9 mouse cellular contexts compared by ENCODE assay signal in the genomic region with DNA sequence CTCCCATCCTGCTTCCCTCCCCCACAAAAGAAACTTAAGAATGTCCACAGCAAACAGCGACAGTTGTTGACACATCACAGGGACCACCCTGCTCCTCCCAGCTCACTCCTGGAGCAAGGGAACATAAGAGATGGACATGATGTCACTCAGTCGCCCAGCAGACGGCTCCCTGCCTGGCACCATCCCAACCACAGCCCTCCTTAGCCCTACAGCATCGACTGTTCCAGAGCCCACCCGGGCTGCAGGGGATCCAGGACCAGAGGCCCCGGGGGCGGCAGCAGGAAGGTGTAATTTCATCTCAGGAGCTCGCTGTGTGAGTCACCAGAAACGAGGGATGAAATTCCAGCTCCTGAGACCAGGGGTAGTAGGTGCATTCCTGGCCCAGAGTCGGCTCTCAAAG. TPM values are rescaled to one million over a fixed set of nuclear protein-coding genes. Genes with fewer than 3 reads are reported as not detected.
DNase-seq lines count a peak whose midpoint lies in the region; ATAC-seq and TF ChIP-seq lines count a peak whose summit lies in the region.
"Had no signal": no experiment of that assay in that cellular context is flagged by ENCODE, and none has a peak within 500 bp of the region (broad histone marks: within the 10 kb centered on the region; RNA-seq: fewer than 3 reads in every experiment).

No protein-coding gene starts in this region.

- no peak for TF ChIP-seq POLR2A in limb, embryonic 14.5 days (IDR thresholded peaks at IDR 0.05; ENCODE audit: borderline replicate concordance, extremely low read depth, insufficient read depth, insufficient read length)

- H3K9me3 ChIP-seq in kidney, embryonic 15.5 days (replicated peaks): no peaks in the 10 kb centered on the region
- no peaks in the 10 kb centered on the region for H3K9me3 ChIP-seq in limb, embryonic 14.5 days (ENCODE audit: control insufficient read depth, low read length)

- DNase-seq in cerebellum, postnatal 10 days: peak; percentile 49 to 62
- DNase-seq in cerebellum, adult 11 months: no peak
- DNase-seq in kidney, adult 11 months: no peak
- DNase-seq in Muller cell, postnatal 12 days (ENCODE audit: inconsistent ontology term): peak; percentile 31
- DNase-seq in limb, embryonic 14.5 days (ENCODE audit: low spot score): peak; percentile 52
- DNase-seq in spleen, postnatal 10 days (ENCODE audit: low spot score in 2 of 2): no peak
- no peak for DNase-seq in frontal cortex, postnatal 14 days (ENCODE audit: low spot score in 2 of 2)
- DNase-seq: liver had no signal

- H3K27me3 ChIP-seq in kidney, embryonic 15.5 days: no peaks in the 10 kb centered on the region
- no peaks in the 10 kb centered on the region for H3K27me3 ChIP-seq in limb, embryonic 14.5 days (ENCODE audit: control insufficient read depth, insufficient read depth, low read length)

- 6% methylated on average over 10 of the region's 10 CpGs for WGBS in kidney, embryonic 15.5 days
- 27% methylated on average over 10 of the region's 10 CpGs for WGBS in limb, embryonic 14.5 days

- peak overlapping the region; percentile 24 for H3K4me2 ChIP-seq in kidney, embryonic 15.5 days
- H3K4me2 ChIP-seq in limb, embryonic 14.5 days (replicated peaks; ENCODE audit: low read depth, low read length, severe bottlenecking): no peak overlapping the region

- peak; percentile 81 for ATAC-seq in kidney, embryonic 15.5 days (replicated peaks; ENCODE audit: low FRiP score)
- ATAC-seq in limb, embryonic 14.5 days (ENCODE audit: low FRiP score, low read depth): peak; percentile 58

- no peak overlapping the region for H3K4me3 ChIP-seq in kidney, embryonic 15.5 days (replicated peaks)
- no peak overlapping the region for H3K4me3 ChIP-seq in limb, embryonic 14.5 days (replicated peaks; ENCODE audit: low read length)

- H3K27ac ChIP-seq in kidney, embryonic 15.5 days: peak overlapping the region; percentile 71
- H3K27ac ChIP-seq in limb, embryonic 14.5 days (replicated peaks; ENCODE audit: low read depth, low read length): peak overlapping the region; percentile 58; the same call in 1 of the 2 replicates

- peaks cover 37% of the 10 kb centered on the region for H3K36me3 ChIP-seq in kidney, embryonic 15.5 days
- H3K36me3 ChIP-seq in limb, embryonic 14.5 days (ENCODE audit: control insufficient read depth, insufficient read depth, low read length): peaks cover 38% of the 10 kb centered on the region

- no peak overlapping the region for H3K9ac ChIP-seq in kidney, embryonic 15.5 days
- H3K9ac ChIP-seq in limb, embryonic 14.5 days (ENCODE audit: low read depth, low read length, severe bottlenecking): 0 out of 2 replicates have a peak overlapping the region, but pooled peaks have one; percentile 8

- H3K4me1 ChIP-seq in kidney, embryonic 15.5 days: peaks cover 32% of the 10 kb centered on the region
- H3K4me1 ChIP-seq in limb, embryonic 14.5 days (ENCODE audit: control insufficient read depth, insufficient read depth, low read length): peaks cover 16% of the 10 kb centered on the region

RNA-seq across cellular contexts. Expression of a gene that starts 10.6 kb away (rescaled TPM):
- 77.5 and 84.3 TPM in 2 replicates for polyA plus RNA-seq in kidney, embryonic 15.5 days (2015; fragmentation: Nextera tagmentation; extraction: Ambion mirVana)
- polyA plus RNA-seq in limb, embryonic 14.5 days (2012; rRNA removed): 99.0 and 113 TPM in 2 replicates
- 100 and 103 TPM in 2 replicates for polyA plus RNA-seq in limb, embryonic 14.5 days (2014; fragmentation: Nextera tagmentation; extraction: Ambion mirVana)

Comparison
In these comparisons a context has a peak if more than half of its experiments do, and no peak if none do; other contexts are left out.
1. DNase-seq: peak in cerebellum, postnatal 10 days (2 of 2), Muller cell, postnatal 12 days (single experiment) and limb, embryonic 14.5 days (single experiment); none in cerebellum, adult 11 months (single experiment), kidney, adult 11 months (single experiment), spleen, postnatal 10 days (0 of 2) and frontal cortex, postnatal 14 days (0 of 2).